In genomic region chr9:104693145-104693544, GRCm38 (mm10) we compare ENCODE assay signal across 11 mouse cellular contexts.
DNase-seq lines count a peak whose midpoint lies in the region; TF ChIP-seq lines count a peak whose summit lies in the region.
"Had no signal": no experiment of that assay in that cellular context is flagged by ENCODE, and none has a peak within 500 bp of the region (broad histone marks: within the 10 kb centered on the region; RNA-seq: fewer than 3 reads in every experiment).

No protein-coding gene starts in this region.

- intact Hi-C loops in left cerebral cortex, postnatal 4 days (cut with DNase I) = no loop called here

- no peak for TF ChIP-seq POLR2A in brain, embryonic 14.5 days (IDR thresholded peaks at IDR 0.05; ENCODE audit: borderline replicate concordance, extremely low read depth, insufficient read depth, insufficient read length, poor library complexity, severe bottlenecking)

- DNase-seq in gastrocnemius, postnatal 10 days = peak; percentile 3
- no peak for DNase-seq in gastrocnemius, postnatal 4 days (ENCODE audit: low spot score in 2 of 2)
- peak; percentile 84 for DNase-seq in left cerebral cortex, postnatal 4 days
- no peak for DNase-seq in left cerebral cortex, adult 9 months (ENCODE audit: low spot score in 2 of 2)
- DNase-seq in adrenal gland, adult 18-20 months (ENCODE audit: low spot score in 2 of 2) = peak; percentile 38 to 59
- peak; percentile 88 for DNase-seq in brain, embryonic 14.5 days (ENCODE audit: low read depth)
- no peak for DNase-seq in urinary bladder, postnatal 14 days (ENCODE audit: low spot score)
- no peak for DNase-seq in right cerebral cortex, adult 18-20 months
- DNase-seq: gastrocnemius, adult 2 months; liver, embryonic 13.5 days; thymus, postnatal 36 days had no signal

- TF ChIP-seq CTCF in brain, embryonic 14.5 days (IDR thresholded peaks at IDR 0.05; ENCODE audit: borderline replicate concordance, extremely low read depth, insufficient read depth, insufficient read length) = no peak

Comparison
In these comparisons a context has a peak if more than half of its experiments do, and no peak if none do; other contexts are left out.
1. DNase-seq: peak in gastrocnemius, postnatal 10 days (single experiment), left cerebral cortex, postnatal 4 days (single experiment), adrenal gland, adult 18-20 months (2 of 2) and brain, embryonic 14.5 days (single experiment); none in gastrocnemius, postnatal 4 days (0 of 2), left cerebral cortex, adult 9 months (0 of 2), urinary bladder, postnatal 14 days (single experiment) and right cerebral cortex, adult 18-20 months (single experiment).